ENCODE assay signal across 30 mouse cellular contexts in genomic region chr11:20850196-20850595, GRCm38 (mm10). TPM values are rescaled to one million over a fixed set of nuclear protein-coding genes. Genes with fewer than 3 reads are reported as not detected.
DNase-seq lines count a peak whose midpoint lies in the region; ATAC-seq and TF ChIP-seq lines count a peak whose summit lies in the region.
"Had no signal": no experiment of that assay in that cellular context is flagged by ENCODE, and none has a peak within 500 bp of the region (broad histone marks: within the 10 kb centered on the region; RNA-seq: fewer than 3 reads in every experiment).

No protein-coding gene starts in this region.

- peak overlapping the region; percentile 51 for H3K27ac ChIP-seq in gastrocnemius, adult 2 months
- peak overlapping the region; percentile 63 for H3K27ac ChIP-seq in limb, embryonic 15.5 days
- H3K27ac ChIP-seq in limb, embryonic 10.5 days: no peak overlapping the region
- 0 out of 2 replicates have a peak overlapping the region, but pooled peaks have one; percentile 65 for H3K27ac ChIP-seq in embryonic facial prominence, embryonic 15.5 days (replicated peaks)
- H3K27ac ChIP-seq in forebrain, postnatal 0 days (ENCODE audit: low read depth, low read length): no peak overlapping the region
- H3K27ac ChIP-seq: forebrain, embryonic 10.5 days; heart, embryonic 13.5 days; hindbrain, embryonic 12.5 days; liver, embryonic 12.5 days; midbrain, embryonic 12.5 days; neural tube, embryonic 12.5 days had no signal

- no peaks in the 10 kb centered on the region for H3K27me3 ChIP-seq in limb, embryonic 15.5 days
- no peaks in the 10 kb centered on the region for H3K27me3 ChIP-seq in limb, embryonic 10.5 days (ENCODE audit: low read depth, poor library complexity, severe bottlenecking)
- no peaks in the 10 kb centered on the region for H3K27me3 ChIP-seq in embryonic facial prominence, embryonic 15.5 days
- H3K27me3 ChIP-seq in forebrain, postnatal 0 days (ENCODE audit: insufficient read depth, low read length): no peaks in the 10 kb centered on the region
- H3K27me3 ChIP-seq: heart, embryonic 13.5 days; limb, embryonic 13.5 days; neural tube, embryonic 12.5 days had no signal

- no peak overlapping the region for H3K9ac ChIP-seq in limb, embryonic 15.5 days
- no peak overlapping the region for H3K9ac ChIP-seq in embryonic facial prominence, embryonic 15.5 days
- H3K9ac ChIP-seq in forebrain, postnatal 0 days: no peak overlapping the region
- H3K9ac ChIP-seq: heart, embryonic 13.5 days; hindbrain, embryonic 12.5 days; limb, embryonic 13.5 days; liver, embryonic 12.5 days; liver, postnatal 0 days; midbrain, embryonic 12.5 days; neural tube, embryonic 12.5 days had no signal

- H3K4me2 ChIP-seq in limb, embryonic 15.5 days: no peak overlapping the region
- H3K4me2 ChIP-seq in embryonic facial prominence, embryonic 15.5 days (replicated peaks): no peak overlapping the region
- H3K4me2 ChIP-seq in forebrain, postnatal 0 days (ENCODE audit: low read depth): no peak overlapping the region
- H3K4me2 ChIP-seq: heart, embryonic 13.5 days; hindbrain, embryonic 12.5 days; limb, embryonic 13.5 days; liver, embryonic 12.5 days; midbrain, embryonic 12.5 days; neural tube, embryonic 12.5 days had no signal

- H3K4me3 ChIP-seq in gastrocnemius, adult 2 months: no peak overlapping the region
- no peak overlapping the region for H3K4me3 ChIP-seq in limb, embryonic 15.5 days
- H3K4me3 ChIP-seq in limb, embryonic 10.5 days: no peak overlapping the region
- no peak overlapping the region for H3K4me3 ChIP-seq in embryonic facial prominence, embryonic 15.5 days (replicated peaks)
- no peak overlapping the region for H3K4me3 ChIP-seq in forebrain, postnatal 0 days (ENCODE audit: low read depth, low read length)
- H3K4me3 ChIP-seq: forebrain, embryonic 10.5 days; heart, embryonic 13.5 days; hindbrain, embryonic 12.5 days; limb, embryonic 13.5 days; liver, embryonic 12.5 days; midbrain, embryonic 12.5 days; myocyte; neural tube, embryonic 12.5 days had no signal

- H3K4me1 ChIP-seq in limb, embryonic 15.5 days: peaks cover 15% of the 10 kb centered on the region
- peaks cover 7% of the 10 kb centered on the region; the same call in 1 of the 2 replicates for H3K4me1 ChIP-seq in limb, embryonic 10.5 days
- peaks cover 13% of the 10 kb centered on the region for H3K4me1 ChIP-seq in embryonic facial prominence, embryonic 15.5 days
- H3K4me1 ChIP-seq in forebrain, postnatal 0 days (ENCODE audit: insufficient read depth): no peaks in the 10 kb centered on the region
- H3K4me1 ChIP-seq: liver, embryonic 12.5 days had no signal

- intact Hi-C loops in gastrocnemius, adult 2 months (cut with DNase I): loop anchor here (10.0 kb wide), 1 partner anchor 215 kb away; no protein-coding TSS in a partner anchor

- 100% methylated on average over 1 of the region's 1 CpGs for WGBS in limb, embryonic 15.5 days
- 96% methylated on average over 1 of the region's 1 CpGs for WGBS in limb, embryonic 10.5 days
- WGBS in embryonic facial prominence, embryonic 15.5 days: 95% methylated on average over 1 of the region's 1 CpGs
- WGBS in forebrain, postnatal 0 days: 96% methylated on average over 1 of the region's 1 CpGs

- TF ChIP-seq CTCF in gastrocnemius, adult 2 months (IDR thresholded peaks at IDR 0.05): no peak
- TF ChIP-seq CTCF in forebrain, postnatal 0 days (IDR thresholded peaks at IDR 0.05; ENCODE audit: low read depth): no peak

- H3K9me3 ChIP-seq in limb, embryonic 15.5 days: no peaks in the 10 kb centered on the region
- H3K9me3 ChIP-seq in limb, embryonic 10.5 days (replicated peaks): no peaks in the 10 kb centered on the region
- H3K9me3 ChIP-seq in embryonic facial prominence, embryonic 15.5 days (replicated peaks): no peaks in the 10 kb centered on the region
- H3K9me3 ChIP-seq in forebrain, postnatal 0 days (ENCODE audit: low read length): no peaks in the 10 kb centered on the region
- H3K9me3 ChIP-seq: forebrain, embryonic 10.5 days; G1E; heart, embryonic 13.5 days; hindbrain, embryonic 12.5 days; limb, embryonic 13.5 days; liver, embryonic 12.5 days; midbrain, embryonic 12.5 days; neural tube, embryonic 12.5 days had no signal

- no peak for DNase-seq in gastrocnemius, adult 2 months
- no peak for DNase-seq in gastrocnemius, adult 18-20 months (ENCODE audit: low spot score)
- no peak for DNase-seq in limb, embryonic 10.5 days (ENCODE audit: low spot score)
- peak; percentile 78 for DNase-seq in retina, postnatal 1 day
- DNase-seq in forebrain, postnatal 0 days: no peak
- DNase-seq: adrenal gland, adult 8-10 months; cerebellum, adult 2 months; cerebellum, postnatal 14 days; gastrocnemius, postnatal 14 days; heart, postnatal 14 days; kidney, adult 9 months; kidney, postnatal 10 days; layer of hippocampus, adult 9-11 months; liver, postnatal 0 days; lung, postnatal 14 days; right cerebral cortex, postnatal 25 days; thymus, postnatal 4 days had no signal

- no peaks in the 10 kb centered on the region for H3K36me3 ChIP-seq in limb, embryonic 15.5 days
- H3K36me3 ChIP-seq in limb, embryonic 10.5 days: no peaks in the 10 kb centered on the region
- no peaks in the 10 kb centered on the region for H3K36me3 ChIP-seq in embryonic facial prominence, embryonic 15.5 days
- no peaks in the 10 kb centered on the region for H3K36me3 ChIP-seq in forebrain, postnatal 0 days (ENCODE audit: insufficient read depth)
- H3K36me3 ChIP-seq: forebrain, embryonic 10.5 days; G1E; heart, embryonic 13.5 days; hindbrain, embryonic 12.5 days; limb, embryonic 13.5 days; liver, embryonic 12.5 days; midbrain, embryonic 12.5 days; neural tube, embryonic 12.5 days had no signal

- ATAC-seq in limb, embryonic 15.5 days (ENCODE audit: insufficient number of reproducible peaks, low FRiP score, low TSS enrichment, low read depth): no peak
- ATAC-seq in embryonic facial prominence, embryonic 15.5 days (ENCODE audit: insufficient number of reproducible peaks, low FRiP score, low TSS enrichment, low read depth): no peak
- ATAC-seq in forebrain, postnatal 0 days: no peak
- ATAC-seq: forebrain, embryonic 16.5 days; intestine, embryonic 16.5 days; liver, embryonic 12.5 days; liver, postnatal 0 days had no signal

RNA-seq across cellular contexts. Expression of gene Lgalsl, which starts 19.3 kb away (rescaled TPM):
- total RNA-seq in gastrocnemius, adult 2 months (2021): 10 to 100 TPM; 72.0 to 79.2 TPM
- total RNA-seq in gastrocnemius, adult 18-20 months (2021): 10 to 100 TPM; 69.7 to 76.0 TPM
- polyA plus RNA-seq in limb, embryonic 15.5 days (2015; fragmentation: Nextera tagmentation; extraction: Ambion mirVana): 80.3 and 87.4 TPM in 2 replicates
- 29.8 and 31.3 TPM in 2 replicates for polyA plus RNA-seq in limb, embryonic 10.5 days (2016; fragmentation: Nextera tagmentation; extraction: Ambion mirVana)
- 68.4 and 74.7 TPM in 2 replicates for polyA plus RNA-seq in embryonic facial prominence, embryonic 15.5 days (2015; fragmentation: Nextera tagmentation; extraction: Ambion mirVana)
- 104 and 119 TPM in 2 replicates for total RNA-seq in forebrain, postnatal 0 days (2014; rRNA removed)
- 71.9 and 78.3 TPM in 2 replicates for polyA plus RNA-seq in forebrain, postnatal 0 days (2015; fragmentation: Nextera tagmentation; extraction: Ambion mirVana)
- polyA plus RNA-seq: G1E had no signal

Comparison
In these comparisons a context has a peak if more than half of its experiments do, and no peak if none do; other contexts are left out.
1. H3K27ac ChIP-seq: peak in gastrocnemius, adult 2 months (single experiment), limb, embryonic 15.5 days (single experiment) and embryonic facial prominence, embryonic 15.5 days (single experiment); none in limb, embryonic 10.5 days (single experiment) and forebrain, postnatal 0 days (single experiment).